Comparison of ENCODE assay signal across 21 mouse cellular contexts in genomic region chr13:83076611-83077010, GRCm38 (mm10).
DNase-seq lines count a peak whose midpoint lies in the region; ATAC-seq and TF ChIP-seq lines count a peak whose summit lies in the region.
"Had no signal": no experiment of that assay in that cellular context is flagged by ENCODE, and none has a peak within 500 bp of the region (broad histone marks: within the 10 kb centered on the region; RNA-seq: fewer than 3 reads in every experiment).

No protein-coding gene starts in this region.

- H3K36me3 ChIP-seq in macrophage (ENCODE audit: inconsistent target) = no peaks in the 10 kb centered on the region
- no peaks in the 10 kb centered on the region for H3K36me3 ChIP-seq in kidney, embryonic 15.5 days
- H3K36me3 ChIP-seq: embryonic facial prominence, embryonic 15.5 days; forebrain, embryonic 15.5 days; heart, embryonic 13.5 days; hindbrain, embryonic 12.5 days; hindbrain, embryonic 15.5 days had no signal

- intact Hi-C loops in gastrocnemius, adult 2 months (cut with DNase I) = no loop called here
- intact Hi-C loops in left cerebral cortex, adult 2 months (cut with DNase I) = loop anchor here (2.0 to 5.0 kb wide), 2 partner anchors 34 to 446 kb away; no protein-coding TSS in a partner anchor

- H3K79me2 ChIP-seq in macrophage (ENCODE audit: inconsistent target) = no peaks in the 10 kb centered on the region

- peak; percentile 20; the same call in 1 of the 2 replicates for TF ChIP-seq CTCF in gastrocnemius, adult 2 months (IDR thresholded peaks at IDR 0.05)
- TF ChIP-seq CTCF in left cerebral cortex, adult 2 months (IDR thresholded peaks at IDR 0.05) = no peak

- DNase-seq in gastrocnemius, adult 2 months = peak; percentile 17
- no peak for DNase-seq in gastrocnemius, adult 8-10 months (ENCODE audit: low spot score in 2 of 2)
- DNase-seq in left cerebral cortex, adult 2 months (ENCODE audit: extremely low spot score in 1 of 2, low spot score in 2 of 2) = no peak
- no peak for DNase-seq in left cerebral cortex, adult 11 months (ENCODE audit: low spot score)
- DNase-seq: adrenal gland, adult 2 months; adrenal gland, postnatal 14 days; cerebellum, adult 11 months; cerebellum, adult 2 months; cerebellum, adult 9-11 months; cerebellum, postnatal 25 days; embryo, embryonic 11 days; gastrocnemius, postnatal 36 days had no signal

- H3K27ac ChIP-seq in gastrocnemius, adult 2 months = peak overlapping the region; percentile 58; the same call in 1 of the 2 replicates
- H3K27ac ChIP-seq in left cerebral cortex, adult 2 months = peak overlapping the region; percentile 86
- peak overlapping the region; percentile 89 for H3K27ac ChIP-seq in macrophage
- H3K27ac ChIP-seq in kidney, embryonic 15.5 days = no peak overlapping the region
- H3K27ac ChIP-seq: embryonic facial prominence, embryonic 15.5 days; forebrain, embryonic 15.5 days; heart, embryonic 13.5 days; hindbrain, embryonic 12.5 days; hindbrain, embryonic 15.5 days had no signal

- H3K27me3 ChIP-seq in kidney, embryonic 15.5 days = no peaks in the 10 kb centered on the region
- H3K27me3 ChIP-seq: embryonic facial prominence, embryonic 15.5 days; forebrain, embryonic 15.5 days; heart, embryonic 13.5 days; hindbrain, embryonic 12.5 days; hindbrain, embryonic 15.5 days had no signal

- H3K4me1 ChIP-seq in kidney, embryonic 15.5 days = no peaks in the 10 kb centered on the region
- H3K4me1 ChIP-seq: embryonic facial prominence, embryonic 15.5 days; forebrain, embryonic 15.5 days; heart, embryonic 13.5 days; hindbrain, embryonic 12.5 days; hindbrain, embryonic 15.5 days had no signal

- H3K9me3 ChIP-seq in kidney, embryonic 15.5 days (replicated peaks) = no peaks in the 10 kb centered on the region
- H3K9me3 ChIP-seq: embryonic facial prominence, embryonic 15.5 days; forebrain, embryonic 15.5 days; heart, embryonic 13.5 days; hindbrain, embryonic 12.5 days; hindbrain, embryonic 15.5 days had no signal

- H3K4me3 ChIP-seq in gastrocnemius, adult 2 months = no peak overlapping the region
- H3K4me3 ChIP-seq in left cerebral cortex, adult 2 months = no peak overlapping the region
- no peak overlapping the region for H3K4me3 ChIP-seq in macrophage (ENCODE audit: inconsistent target)
- no peak overlapping the region for H3K4me3 ChIP-seq in kidney, embryonic 15.5 days (replicated peaks)
- H3K4me3 ChIP-seq: embryonic facial prominence, embryonic 15.5 days; forebrain, embryonic 15.5 days; heart, embryonic 13.5 days; hindbrain, embryonic 12.5 days; hindbrain, embryonic 15.5 days had no signal

- ATAC-seq in kidney, embryonic 15.5 days (replicated peaks; ENCODE audit: low FRiP score) = no peak
- ATAC-seq: CD4-positive, CD25-positive, alpha-beta regulatory T cell, adult 4 months; forebrain, embryonic 15.5 days; intestine, postnatal 0 days had no signal

- no peak overlapping the region for H3K9ac ChIP-seq in kidney, embryonic 15.5 days
- H3K9ac ChIP-seq: embryonic facial prominence, embryonic 15.5 days; forebrain, embryonic 15.5 days; heart, embryonic 13.5 days; hindbrain, embryonic 12.5 days; hindbrain, embryonic 15.5 days had no signal

- whole genome bisulfite sequencing in macrophage (ENCODE audit: missing documents) = 88% methylated on average over 2 of the region's 2 CpGs
- WGBS in kidney, embryonic 15.5 days = 78% methylated on average over 2 of the region's 2 CpGs

- H3K4me2 ChIP-seq in kidney, embryonic 15.5 days = no peak overlapping the region
- H3K4me2 ChIP-seq: embryonic facial prominence, embryonic 15.5 days; forebrain, embryonic 15.5 days; heart, embryonic 13.5 days; hindbrain, embryonic 12.5 days; hindbrain, embryonic 15.5 days had no signal
